Mouse (Mus musculus): ENCODE results near the gene Fbxo3.
"Not testable (repeated sequence)": the region's sequence is repeated elsewhere in the genome, so short reads cannot be mapped to it uniquely, and the experiment has no call there.

Fbxo3 gene

GRCm38 (mm10) chr2:104036316-104036715 lies 8.8 kb downstream of the Fbxo3 start:
- no peak for DNase-seq (ENCODE audit: low read depth, low spot score)

- no peak for DNase-seq (ENCODE audit: low read depth, low spot score)
These were observed 10.7 kb downstream of the Fbxo3 start for GRCm38 (mm10) chr2:104038236-104038635.

GRCm38 (mm10) chr2:104041632-104042031 lies 14.1 kb downstream of the Fbxo3 start:
- DNase-seq (ENCODE audit: low read depth, low spot score): no peak

- no peak for DNase-seq (ENCODE audit: low read depth, low spot score)
These were observed 15.2 kb downstream of the Fbxo3 start for GRCm38 (mm10) chr2:104042766-104043165.

GRCm38 (mm10) chr2:104043624-104044478 lies 16.3 kb downstream of the Fbxo3 start:
- no peak for DNase-seq (ENCODE audit: low read depth, low spot score)

GRCm38 (mm10) chr2:104044479-104045080 lies 17.1 kb downstream of the Fbxo3 start:
- DNase-seq (ENCODE audit: low read depth, low spot score): no peak

- DNase-seq (ENCODE audit: low read depth, low spot score): no peak
These were observed 30.9 kb downstream of the Fbxo3 start for GRCm38 (mm10) chr2:104058381-104058780.

GRCm38 (mm10) chr2:104058954-104059353 lies 31.4 kb downstream of the Fbxo3 start:
- DNase-seq (ENCODE audit: low read depth, low spot score): no peak

- DNase-seq (ENCODE audit: low read depth, low spot score): no peak
These were observed 32.3 kb downstream of the Fbxo3 start for GRCm38 (mm10) chr2:104059786-104060185.

- no peak for DNase-seq (ENCODE audit: low read depth, low spot score)
These were observed 33.5 kb downstream of the Fbxo3 start for GRCm38 (mm10) chr2:104060996-104061395.

GRCm38 (mm10) chr2:104062665-104063064 lies 35.1 kb downstream of the Fbxo3 start:
- DNase-seq (ENCODE audit: low read depth, low spot score): no peak

- no peak for DNase-seq (ENCODE audit: low read depth, low spot score)
These were observed 36.6 kb downstream of the Fbxo3 start for GRCm38 (mm10) chr2:104064152-104064551.

GRCm38 (mm10) chr2:104065526-104065925 lies 38.0 kb downstream of the Fbxo3 start, which contains the start of gene Gm10912:
Gene Gm10912, plus strand, starts transcription at chr2:104065826.
- DNase-seq (ENCODE audit: low read depth, low spot score): not testable (repeated sequence)

GRCm38 (mm10) chr2:104068450-104068849 lies 40.9 kb downstream of the Fbxo3 start, which contains the start of gene Gm10799:
Gene Gm10799, minus strand, starts transcription at chr2:104068550.
- DNase-seq (ENCODE audit: low read depth, low spot score): not testable (repeated sequence)

GRCm38 (mm10) chr2:104069704-104070185 lies 42.2 kb downstream of the Fbxo3 start, which contains the start of gene Cd59b:
Gene Cd59b, plus strand, starts transcription at chr2:104069849.
- no peak for DNase-seq (ENCODE audit: low read depth, low spot score)

- DNase-seq (ENCODE audit: low read depth, low spot score): not testable (repeated sequence)
These were observed 50.8 kb downstream of the Fbxo3 start for GRCm38 (mm10) chr2:104078285-104078684.

- not testable (repeated sequence) for DNase-seq (ENCODE audit: low read depth, low spot score)
These were observed 54.0 kb downstream of the Fbxo3 start for GRCm38 (mm10) chr2:104081436-104082050.

- no peak for DNase-seq (ENCODE audit: low read depth, low spot score)
These were observed 55.0 kb downstream of the Fbxo3 start for GRCm38 (mm10) chr2:104082474-104082873.

- not testable (repeated sequence) for DNase-seq (ENCODE audit: low read depth, low spot score)
These were observed 56.5 kb downstream of the Fbxo3 start for GRCm38 (mm10) chr2:104084027-104084426.

GRCm38 (mm10) chr2:104087562-104087961 lies 60.0 kb downstream of the Fbxo3 start:
- not testable (repeated sequence) for DNase-seq (ENCODE audit: low read depth, low spot score)

GRCm38 (mm10) chr2:104093305-104093704 lies 65.8 kb downstream of the Fbxo3 start:
- no peak for DNase-seq (ENCODE audit: low read depth, low spot score)

- DNase-seq (ENCODE audit: low read depth, low spot score): no peak
These were observed 68.3 kb downstream of the Fbxo3 start, which contains the start of gene Cd59a for GRCm38 (mm10) chr2:104095741-104096213. Gene Cd59a, plus strand, starts transcription at chr2:104095801.
